In the genomic region with DNA sequence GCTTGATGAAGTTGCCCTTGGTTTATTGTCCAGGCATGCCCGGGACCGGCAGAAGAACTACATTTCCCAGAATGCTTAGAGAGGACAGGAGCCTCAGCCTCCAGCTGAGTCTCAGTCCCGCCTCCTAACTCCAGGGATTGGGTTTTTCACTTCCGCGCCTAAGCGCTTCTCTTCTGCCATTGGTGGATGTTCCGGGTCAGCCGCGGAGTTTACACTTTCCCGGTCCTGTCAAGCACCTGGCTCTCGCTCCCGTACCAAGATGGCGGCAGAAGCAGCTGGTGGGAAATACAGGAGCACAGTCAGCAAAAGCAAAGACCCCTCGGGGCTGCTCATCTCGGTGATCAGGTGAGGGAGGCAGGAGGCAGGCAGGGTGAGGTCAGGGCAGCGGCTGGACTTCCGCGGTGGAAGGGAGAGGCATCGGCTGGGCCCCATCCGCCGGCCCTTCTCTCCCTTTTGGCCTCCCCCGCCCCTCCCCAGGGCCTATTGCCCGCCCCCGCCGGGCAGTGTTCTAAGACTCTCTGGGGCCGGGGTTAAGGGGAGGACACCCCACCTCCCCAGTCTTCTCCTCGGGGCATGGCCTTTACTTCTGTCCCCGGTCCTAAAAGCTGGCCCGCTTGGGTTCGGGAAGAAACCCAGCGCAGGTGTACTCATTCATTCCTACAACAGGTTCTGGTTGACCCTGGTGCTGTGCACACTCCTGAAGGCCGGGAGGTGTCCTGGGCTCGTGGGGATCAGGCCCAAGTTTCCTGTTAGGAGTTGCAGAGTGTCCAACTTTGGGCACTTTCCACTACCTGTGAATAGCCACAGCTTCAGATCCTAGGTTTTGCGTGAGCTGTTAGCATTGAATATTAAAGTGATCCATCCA, we compare ENCODE assay signal across 8 mouse cellular contexts. TPM values are rescaled to one million over a fixed set of nuclear protein-coding genes. Genes with fewer than 3 reads are reported as not detected.
A peak's percentile ranks its signal among the peaks of the same experiment; 100 is the strongest.
DNase-seq lines count a peak whose midpoint lies in the region; ATAC-seq and TF ChIP-seq lines count a peak whose summit lies in the region.

A gene (plus strand): TSS at position 192 of the 865 bp plus-strand sequence.

- no peaks in the 10 kb centered on the region for H3K27me3 ChIP-seq in kidney, embryonic 14.5 days (ENCODE audit: control insufficient read depth, insufficient read depth, low read length)
- no peaks in the 10 kb centered on the region for H3K27me3 ChIP-seq in limb, embryonic 15.5 days

- peak; percentile 100 for ATAC-seq in kidney, embryonic 14.5 days (ENCODE audit: low FRiP score, low TSS enrichment)
- ATAC-seq in limb, embryonic 15.5 days (ENCODE audit: insufficient number of reproducible peaks, low FRiP score, low TSS enrichment, low read depth) = peak; percentile 100

- peak within 1 kb of the TSS; percentile 56 for H3K4me2 ChIP-seq in kidney, embryonic 14.5 days (replicated peaks; ENCODE audit: low read depth, low read length)
- peak within 1 kb of the TSS; percentile 64 for H3K4me2 ChIP-seq in limb, embryonic 15.5 days

- TF ChIP-seq CTCF in bone marrow macrophage, adult 2 months (IDR thresholded peaks at IDR 0.05; ENCODE audit: low read depth, low read length) = no peak
- no peak for TF ChIP-seq CTCF in embryonic fibroblast, embryonic 13.5 days (IDR thresholded peaks at IDR 0.05; ENCODE audit: borderline replicate concordance, insufficient read depth, low read length)

- 1% methylated on average over 29 of the region's 34 CpGs for WGBS in kidney, embryonic 14.5 days
- WGBS in limb, embryonic 15.5 days = 1% methylated on average over 33 of the region's 34 CpGs

- peak; percentile 97 for DNase-seq in A20 (ENCODE audit: low read depth, low spot score)
- peak; percentile 97 to 98 for DNase-seq in heart, adult 9 months (ENCODE audit: low spot score in 2 of 2)
- DNase-seq in monocyte, adult 2 months (ENCODE audit: low read depth in 1 of 2, low spot score in 2 of 2) = peak; percentile 84 to 86
- DNase-seq in spleen, postnatal 36 days (ENCODE audit: low spot score in 2 of 2) = peak; percentile 96 to 97

- TF ChIP-seq POLR2A in bone marrow macrophage, adult 2 months (IDR thresholded peaks at IDR 0.05; ENCODE audit: borderline replicate concordance, low read depth, low read length) = no peak
- TF ChIP-seq POLR2A in embryonic fibroblast, embryonic 13.5 days (IDR thresholded peaks at IDR 0.05; ENCODE audit: low read depth, low read length) = peak; percentile 79

- no peaks in the 10 kb centered on the region for H3K36me3 ChIP-seq in kidney, embryonic 14.5 days (ENCODE audit: control insufficient read depth, insufficient read depth, low read length)
- no peaks in the 10 kb centered on the region for H3K36me3 ChIP-seq in limb, embryonic 15.5 days

- peak within 1 kb of the TSS; percentile 96 for H3K4me3 ChIP-seq in bone marrow macrophage, adult 2 months (ENCODE audit: insufficient read depth, low read length)
- peak within 1 kb of the TSS; percentile 94 for H3K4me3 ChIP-seq in embryonic fibroblast, embryonic 13.5 days (ENCODE audit: insufficient read depth, low read length)
- peak within 1 kb of the TSS; percentile 76 for H3K4me3 ChIP-seq in kidney, embryonic 14.5 days (ENCODE audit: low read length)
- peak within 1 kb of the TSS; percentile 90 for H3K4me3 ChIP-seq in limb, embryonic 15.5 days

- peaks cover 6% of the 10 kb centered on the region for H3K4me1 ChIP-seq in bone marrow macrophage, adult 2 months (ENCODE audit: control insufficient read depth, insufficient read depth, low read length)
- peaks cover 6% of the 10 kb centered on the region; the same call in 1 of the 2 replicates for H3K4me1 ChIP-seq in embryonic fibroblast, embryonic 13.5 days (ENCODE audit: control insufficient read depth, insufficient read depth, low read length)
- H3K4me1 ChIP-seq in kidney, embryonic 14.5 days (ENCODE audit: control insufficient read depth, insufficient read depth, low read length) = peaks cover 4% of the 10 kb centered on the region; the same call in 1 of the 2 replicates
- H3K4me1 ChIP-seq in limb, embryonic 15.5 days = no peaks in the 10 kb centered on the region

- peak within 1 kb of the TSS; percentile 39 for H3K27ac ChIP-seq in bone marrow macrophage, adult 2 months (ENCODE audit: insufficient read depth, low read depth, low read length)
- peak within 1 kb of the TSS; percentile 67 for H3K27ac ChIP-seq in embryonic fibroblast, embryonic 13.5 days (ENCODE audit: insufficient read depth, low read length)
- H3K27ac ChIP-seq in kidney, embryonic 14.5 days (ENCODE audit: low read depth, low read length) = no peak within 1 kb of the TSS
- peak within 1 kb of the TSS; percentile 47; the same call in 1 of the 2 replicates for H3K27ac ChIP-seq in limb, embryonic 15.5 days

- no peaks in the 10 kb centered on the region for H3K9me3 ChIP-seq in kidney, embryonic 14.5 days (ENCODE audit: control insufficient read depth, low read length)
- H3K9me3 ChIP-seq in limb, embryonic 15.5 days = no peaks in the 10 kb centered on the region

- peak within 1 kb of the TSS; percentile 77 for H3K9ac ChIP-seq in kidney, embryonic 14.5 days (ENCODE audit: low read depth, low read length)
- peak within 1 kb of the TSS; percentile 72 for H3K9ac ChIP-seq in limb, embryonic 15.5 days

RNA-seq across cellular contexts. Expression of the gene that starts here (rescaled TPM):
- 37.1 and 42.5 TPM in 2 replicates for polyA plus RNA-seq in bone marrow macrophage, adult 2 months (2012; ENCODE audit: insufficient read depth, insufficient read length, missing spikeins)
- polyA plus RNA-seq in embryonic fibroblast, embryonic 13.5 days (2011; ENCODE audit: insufficient read length, low read depth, missing spikeins) = 121 and 130 TPM in 2 replicates
- 27.6 and 31.5 TPM in 2 replicates for polyA plus RNA-seq in kidney, embryonic 14.5 days (2014; fragmentation: Nextera tagmentation; extraction: Ambion mirVana)
- 33.9 and 36.1 TPM in 2 replicates for polyA plus RNA-seq in limb, embryonic 15.5 days (2015; fragmentation: Nextera tagmentation; extraction: Ambion mirVana)
